Mouse (Mus musculus) heart, adult 11 months (tissue): ENCODE measurements around the gene Wnk4.
A peak's percentile ranks its signal among the peaks of the same experiment; 100 is the strongest.

Source experiments
- DNase-seq: peaks from one replicate; pipeline ENCODE4 v3.0.0; 2022

Wnk4 gene

DNA sequence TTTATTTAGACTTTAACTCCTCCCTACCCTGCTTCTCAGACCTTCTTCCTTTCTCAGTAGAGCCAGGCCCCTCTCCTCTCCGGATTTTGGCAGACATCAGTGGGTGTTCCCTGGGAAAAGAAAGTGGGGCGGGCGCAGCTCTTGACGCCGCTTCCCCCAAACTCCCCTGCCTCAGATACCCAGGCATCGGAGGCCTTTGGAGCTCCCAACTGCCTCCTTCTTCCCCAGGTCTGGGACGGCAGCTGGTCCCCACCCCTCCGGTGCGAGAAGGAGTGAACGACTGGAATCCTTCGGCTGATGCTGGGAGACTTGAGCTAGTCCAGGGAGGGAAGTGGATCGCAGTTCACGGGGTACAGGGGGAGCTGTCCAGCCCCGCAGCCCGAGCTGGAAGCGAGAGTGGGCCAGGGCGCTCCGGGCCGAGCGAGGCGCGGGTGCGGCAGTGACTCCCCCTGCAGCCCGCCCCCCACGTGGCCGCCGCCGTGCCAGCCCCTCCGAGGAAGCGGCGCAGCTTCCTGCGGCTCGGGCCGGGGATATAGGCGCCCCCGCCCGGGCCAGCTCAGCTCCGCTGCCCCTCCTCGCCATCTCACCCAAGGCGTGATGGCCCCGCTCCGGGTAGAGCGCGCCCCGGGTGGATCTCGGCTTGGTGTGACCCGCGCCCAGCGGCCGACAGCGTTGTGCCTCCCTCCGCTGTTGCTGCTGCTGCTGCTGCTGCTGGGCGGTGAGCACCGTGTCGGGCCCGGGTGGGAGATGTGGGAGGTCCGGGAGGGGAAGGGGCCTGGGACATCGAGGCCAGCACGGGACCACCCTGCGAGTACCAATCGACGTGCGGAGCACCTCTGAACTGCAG lies 14.3 kb upstream of the Wnk4 start, which contains the start of gene Ramp2:
Ramp2 (plus strand) TSS at position 174 of the 847 bp plus-strand sequence.
- peak; percentile 99 for DNase-seq

GRCm38 (mm10) chr11:101246702-101247012 lies 13.7 kb upstream of the Wnk4 start:
- DNase-seq: no peak

DNA sequence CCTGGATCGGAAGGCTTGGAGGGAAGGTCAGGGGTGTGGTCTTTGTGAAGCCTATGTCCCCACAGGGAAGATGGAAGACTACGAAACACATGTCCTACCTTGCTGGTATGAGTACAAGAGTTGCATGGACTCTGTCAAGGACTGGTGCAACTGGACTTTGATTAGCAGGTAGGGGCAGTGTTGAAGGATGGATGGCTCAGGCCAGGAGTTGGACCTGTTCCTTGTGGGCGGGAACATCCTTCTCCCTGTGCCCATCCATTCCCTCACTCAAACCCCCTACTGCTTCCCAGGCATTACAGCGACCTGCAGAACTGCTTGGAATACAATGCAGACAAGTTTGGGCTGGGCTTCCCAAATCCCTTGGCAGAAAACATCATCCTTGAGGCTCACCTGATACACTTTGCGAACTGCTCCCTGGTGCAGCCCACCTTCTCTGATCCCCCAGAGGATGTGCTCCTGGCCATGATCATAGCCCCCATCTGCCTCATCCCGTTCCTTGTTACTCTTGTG lies 12.8 kb upstream of the Wnk4 start:
- peak; percentile 94 for DNase-seq

- peak; percentile 99 for DNase-seq
These were observed 11.9 kb upstream of the Wnk4 start for GRCm38 (mm10) chr11:101248258-101248994.

DNA sequence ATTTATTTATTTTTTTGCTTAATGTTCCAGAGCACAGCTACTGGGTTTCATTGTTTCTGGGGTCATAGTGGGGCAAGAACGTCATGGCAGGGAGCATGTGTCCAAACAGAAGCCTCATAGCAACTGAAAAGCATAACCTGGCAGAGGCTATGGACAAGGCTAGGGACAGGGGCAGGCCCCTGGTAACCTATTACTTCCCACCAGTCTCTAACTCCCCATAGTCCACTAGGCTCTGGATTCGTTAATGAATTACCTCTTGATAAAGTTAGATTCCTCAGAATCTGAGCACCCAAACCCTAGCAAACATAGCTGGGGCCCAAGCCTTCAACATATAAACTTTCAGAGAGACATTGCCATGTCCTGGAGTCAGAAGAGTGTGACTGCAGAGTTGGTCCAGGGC lies 9.3 kb upstream of the Wnk4 start:
- DNase-seq: no peak

GRCm38 (mm10) chr11:101252941-101253340 lies 7.4 kb upstream of the Wnk4 start:
- peak; percentile 89 for DNase-seq

- peak; percentile 98 for DNase-seq
These were observed 6.6 kb upstream of the Wnk4 start, which contains the start of gene Vps25 for GRCm38 (mm10) chr11:101253613-101254389. Gene Vps25, plus strand, starts transcription at chr11:101253707.

DNA sequence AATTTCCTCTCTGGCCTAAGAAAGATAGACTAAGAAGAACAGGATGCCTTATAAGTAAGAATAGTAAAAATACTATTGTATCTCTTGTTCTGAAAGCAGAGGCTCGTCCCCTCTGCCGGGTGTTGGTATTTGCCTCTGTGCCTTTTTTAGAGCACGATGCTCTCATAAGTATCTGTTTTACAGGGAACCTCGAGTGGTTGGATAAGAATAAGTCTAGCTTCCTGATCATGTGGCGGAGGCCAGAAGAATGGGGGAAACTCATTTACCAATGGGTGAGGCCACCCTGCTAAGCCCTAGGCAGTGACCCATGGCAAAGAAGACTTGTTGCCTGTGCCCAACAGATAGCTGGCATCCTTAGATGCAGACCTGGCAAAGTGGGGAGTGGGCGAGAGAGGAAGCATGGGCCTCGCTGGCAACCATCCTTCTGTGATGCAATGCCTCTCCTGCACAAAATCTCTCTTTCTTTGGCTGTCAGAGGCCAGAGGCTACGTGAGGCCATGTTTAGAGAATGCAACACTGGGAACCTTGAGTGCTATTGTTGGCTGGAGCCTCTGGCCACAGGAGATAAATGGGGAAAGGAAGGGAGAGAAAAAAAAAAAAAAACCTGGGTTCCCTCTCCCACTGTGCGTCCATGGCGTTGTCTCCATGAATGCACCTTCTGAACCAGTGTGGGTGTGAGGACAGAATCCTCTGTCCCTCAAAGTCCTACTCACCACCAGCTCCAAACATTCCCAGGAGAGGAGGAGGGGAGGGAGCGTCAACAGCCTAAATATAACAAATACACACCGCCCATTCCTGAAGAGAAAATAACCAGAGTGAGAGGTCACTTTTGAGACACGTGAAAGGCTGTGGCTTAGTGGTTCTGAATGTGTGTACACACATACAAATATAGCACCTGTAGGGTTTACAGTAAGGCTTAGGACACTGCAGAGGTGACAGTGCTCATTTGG lies 4.3 kb upstream of the Wnk4 start:
- peak; percentile 97 for DNase-seq

DNA sequence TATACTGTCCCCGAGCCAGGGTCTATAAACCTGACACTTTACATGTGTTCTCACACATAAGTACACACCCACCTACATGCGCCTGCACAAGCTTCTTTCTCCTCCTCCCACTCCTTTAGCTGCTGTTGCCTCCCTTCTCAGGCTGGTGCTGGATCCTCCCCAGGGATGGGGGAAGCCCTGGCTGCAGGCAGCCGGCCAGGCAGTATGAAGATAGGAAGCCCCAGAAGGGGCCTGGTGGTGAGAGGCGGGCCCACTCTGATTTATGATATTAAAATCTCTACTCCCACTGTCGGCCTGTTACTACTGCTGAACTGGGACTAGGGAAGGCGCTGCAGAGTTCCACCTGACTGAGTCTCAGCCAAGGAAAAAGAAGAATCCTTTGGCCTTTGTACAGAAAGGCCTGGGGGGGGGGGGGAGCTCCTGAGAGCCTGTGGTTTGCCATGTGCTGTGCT lies 1.1 kb upstream of the Wnk4 start:
- DNase-seq: peak; percentile 97

DNA sequence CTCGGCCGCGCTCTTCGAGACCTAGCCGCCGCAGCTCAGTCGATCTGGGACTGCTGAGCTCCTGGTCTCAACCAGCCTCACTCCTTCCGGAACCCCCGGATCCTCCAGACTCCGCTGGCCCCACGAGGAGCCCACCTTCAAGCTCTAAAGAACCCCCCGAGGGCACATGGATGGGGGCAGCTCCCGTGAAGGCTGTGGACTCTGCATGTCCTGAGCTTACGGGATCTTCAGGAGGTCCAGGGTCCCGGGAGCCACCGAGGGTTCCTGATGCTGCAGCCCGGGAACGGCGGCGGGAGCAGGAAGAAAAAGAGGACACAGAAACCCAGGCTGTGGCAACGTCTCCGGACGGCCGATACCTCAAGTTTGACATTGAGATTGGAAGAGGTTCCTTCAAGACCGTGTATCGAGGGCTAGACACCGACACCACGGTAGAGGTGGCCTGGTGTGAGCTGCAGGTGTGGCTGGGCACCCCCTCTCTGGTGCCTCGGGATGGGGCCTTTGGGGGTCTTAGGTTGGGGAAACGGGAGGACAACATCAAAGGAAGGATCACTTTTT lies 536 bp downstream of the Wnk4 start:
- DNase-seq: peak; percentile 89

DNA sequence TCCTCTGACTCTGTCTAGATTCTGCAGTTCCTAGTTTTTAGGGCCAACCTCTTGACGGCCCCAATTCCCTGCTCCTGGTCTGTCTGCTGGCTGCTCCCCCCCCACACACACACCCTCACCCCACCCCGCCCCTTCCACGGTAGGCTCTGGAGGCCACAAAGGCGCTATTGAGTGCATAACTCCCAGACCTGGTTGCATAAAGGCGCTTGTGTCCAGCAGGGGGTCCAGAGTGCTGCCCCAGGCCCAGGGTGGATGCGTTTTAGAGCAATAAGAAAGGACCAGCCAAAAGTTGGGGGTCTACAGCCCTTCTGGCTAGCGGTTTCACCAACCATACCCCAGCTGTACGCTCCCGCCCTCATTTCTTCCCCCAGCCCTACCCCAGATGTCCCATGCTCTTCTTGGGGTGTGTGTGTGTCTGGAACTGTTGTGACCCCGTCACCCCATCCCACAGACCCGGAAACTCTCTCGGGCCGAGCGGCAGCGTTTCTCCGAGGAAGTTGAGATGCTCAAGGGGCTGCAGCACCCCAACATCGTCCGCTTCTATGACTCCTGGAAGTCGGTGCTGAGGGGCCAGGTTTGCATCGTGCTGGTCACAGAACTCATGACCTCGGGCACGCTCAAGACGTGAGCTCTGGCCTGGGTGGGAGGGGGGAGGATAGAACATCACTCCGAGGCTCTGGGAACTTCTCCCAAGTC lies 2.1 kb downstream of the Wnk4 start:
- peak; percentile 91 for DNase-seq

- peak; percentile 91 for DNase-seq
These were observed 3.0 kb downstream of the Wnk4 start for GRCm38 (mm10) chr11:101263138-101263988.

DNA sequence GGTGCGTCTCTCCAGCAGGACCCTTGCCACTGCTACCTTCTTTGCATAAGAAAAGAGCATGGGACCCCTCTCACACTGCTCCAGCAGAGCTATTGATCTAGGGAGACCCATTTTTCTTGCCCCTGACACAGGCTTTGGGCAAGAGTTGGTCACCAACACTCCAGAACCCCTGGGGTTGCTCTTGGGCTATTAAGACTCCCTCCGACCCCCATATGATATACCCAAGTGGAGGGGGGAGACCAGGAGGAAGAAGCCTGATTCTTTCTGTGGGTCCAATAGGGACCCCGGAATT lies 3.6 kb downstream of the Wnk4 start:
- no peak for DNase-seq

GRCm38 (mm10) chr11:101264954-101265471 lies 4.6 kb downstream of the Wnk4 start:
- no peak for DNase-seq

- DNase-seq: no peak
These were observed 5.5 kb downstream of the Wnk4 start for GRCm38 (mm10) chr11:101265906-101266305.

GRCm38 (mm10) chr11:101269577-101270116 lies 9.3 kb downstream of the Wnk4 start:
- no peak for DNase-seq

GRCm38 (mm10) chr11:101272446-101272845 lies 12.1 kb downstream of the Wnk4 start:
- no peak for DNase-seq

DNA sequence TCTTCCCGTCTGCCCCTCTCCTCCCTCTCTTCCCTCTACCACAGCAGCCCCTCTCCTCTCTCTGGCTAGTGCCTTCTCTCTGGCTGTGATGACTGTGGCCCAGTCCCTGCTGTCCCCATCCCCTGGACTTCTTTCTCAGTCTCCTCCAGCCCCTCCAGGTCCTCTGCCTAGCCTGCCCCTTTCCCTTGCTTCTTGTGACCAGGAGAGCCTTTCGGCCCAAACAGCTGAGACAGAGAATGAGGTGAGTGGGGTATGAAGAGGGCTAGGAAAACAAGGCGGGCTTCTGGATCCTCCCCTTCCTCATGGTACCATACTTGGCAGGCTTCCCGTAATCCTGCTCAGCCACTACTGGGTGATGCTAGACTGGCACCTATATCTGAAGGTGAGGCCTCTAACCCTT lies 14.9 kb downstream of the Wnk4 start:
- no peak for DNase-seq

DNA sequence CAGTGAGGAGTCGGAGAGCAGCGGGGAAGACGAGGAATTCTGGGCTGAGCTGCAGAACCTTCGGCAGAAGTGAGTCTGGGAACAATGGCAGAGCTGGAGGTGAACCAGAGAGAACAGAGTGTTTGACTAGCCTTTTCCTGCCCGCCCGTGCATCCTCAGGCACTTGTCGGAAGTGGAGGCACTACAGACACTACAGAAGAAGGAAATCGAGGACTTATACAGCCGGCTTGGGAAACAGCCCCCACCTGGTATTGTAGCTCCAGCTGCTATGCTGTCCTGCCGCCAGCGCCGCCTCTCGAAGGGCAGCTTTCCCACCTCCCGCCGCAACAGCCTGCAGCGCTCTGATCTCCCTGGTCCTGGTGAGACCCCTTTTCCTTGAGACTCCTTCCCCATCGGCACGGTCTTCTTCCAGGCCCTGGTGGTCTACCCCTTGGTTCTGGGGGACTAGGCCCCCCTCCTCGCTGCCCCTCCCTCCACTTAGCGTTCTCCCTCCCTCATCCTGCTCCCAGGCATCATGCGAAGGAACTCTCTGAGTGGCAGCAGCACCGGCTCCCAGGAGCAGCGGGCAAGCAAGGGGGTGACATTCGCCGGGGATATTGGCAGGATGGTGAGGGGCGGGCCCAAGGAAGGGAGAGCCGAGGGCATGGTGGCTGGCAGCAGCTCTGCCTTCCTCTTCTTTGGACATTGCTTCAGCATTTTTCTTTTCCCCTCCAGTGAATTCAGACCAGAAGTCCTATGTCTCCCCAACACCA lies 16.1 kb downstream of the Wnk4 start:
- DNase-seq: peak; percentile 93
